Comparison of ENCODE assay signal across 28 mouse cellular contexts in the genomic region with DNA sequence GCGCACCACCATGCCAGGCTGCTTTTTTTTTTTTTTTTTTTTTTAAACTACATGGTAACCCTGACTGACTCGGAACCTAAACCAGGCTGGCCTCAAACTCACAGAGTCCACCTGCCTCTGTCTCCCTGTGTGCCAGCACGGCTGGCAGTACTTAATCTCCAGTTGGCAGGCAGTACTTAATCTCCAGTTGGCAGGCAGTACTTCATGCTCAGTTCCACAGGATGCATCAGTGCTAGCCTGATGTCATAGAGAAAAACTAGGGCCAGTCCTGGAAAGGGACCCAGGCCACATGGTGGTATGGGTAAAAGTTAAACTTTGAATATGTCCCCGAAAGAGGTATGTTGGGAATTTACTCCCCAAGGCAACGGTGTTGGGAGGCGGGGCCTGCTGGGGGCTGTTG. TPM values are rescaled to one million over a fixed set of nuclear protein-coding genes. Genes with fewer than 3 reads are reported as not detected.
DNase-seq lines count a peak whose midpoint lies in the region; ATAC-seq lines count a peak whose summit lies in the region.
"Had no signal": no experiment of that assay in that cellular context is flagged by ENCODE, and none has a peak within 500 bp of the region (broad histone marks: within the 10 kb centered on the region; RNA-seq: fewer than 3 reads in every experiment).

No protein-coding gene starts in this region.

- WGBS in embryonic facial prominence, embryonic 13.5 days = 59% methylated on average over 6 of the region's 6 CpGs
- WGBS in embryonic facial prominence, embryonic 10.5 days = 74% methylated on average over 6 of the region's 6 CpGs
- WGBS in kidney, embryonic 16.5 days = 57% methylated on average over 6 of the region's 6 CpGs

- H3K36me3 ChIP-seq in embryonic facial prominence, embryonic 13.5 days = no peaks in the 10 kb centered on the region
- H3K36me3 ChIP-seq in embryonic facial prominence, embryonic 10.5 days (replicated peaks) = no peaks in the 10 kb centered on the region
- H3K36me3 ChIP-seq in kidney, embryonic 16.5 days (ENCODE audit: insufficient read depth, low read length) = no peaks in the 10 kb centered on the region
- H3K36me3 ChIP-seq: heart, embryonic 15.5 days; hindbrain, embryonic 13.5 days; stomach, embryonic 15.5 days had no signal

- no peaks in the 10 kb centered on the region for H3K9me3 ChIP-seq in embryonic facial prominence, embryonic 13.5 days
- no peaks in the 10 kb centered on the region for H3K9me3 ChIP-seq in embryonic facial prominence, embryonic 10.5 days
- H3K9me3 ChIP-seq in kidney, embryonic 16.5 days (ENCODE audit: low read length) = no peaks in the 10 kb centered on the region
- H3K9me3 ChIP-seq: forebrain, embryonic 13.5 days; heart, embryonic 15.5 days; hindbrain, embryonic 13.5 days; stomach, embryonic 15.5 days had no signal

- H3K27me3 ChIP-seq in embryonic facial prominence, embryonic 13.5 days = peaks cover 11% of the 10 kb centered on the region
- peaks cover 18% of the 10 kb centered on the region for H3K27me3 ChIP-seq in embryonic facial prominence, embryonic 10.5 days (replicated peaks; ENCODE audit: low read depth, poor library complexity, severe bottlenecking)
- no peaks in the 10 kb centered on the region for H3K27me3 ChIP-seq in kidney, embryonic 16.5 days (ENCODE audit: insufficient read depth, low read length)
- H3K27me3 ChIP-seq: heart, embryonic 15.5 days; Patski; stomach, embryonic 15.5 days had no signal

- H3K4me2 ChIP-seq in embryonic facial prominence, embryonic 13.5 days = no peak overlapping the region
- H3K4me2 ChIP-seq in kidney, embryonic 16.5 days (replicated peaks; ENCODE audit: low read depth, low read length) = no peak overlapping the region
- H3K4me2 ChIP-seq: forebrain, embryonic 13.5 days; heart, embryonic 15.5 days; hindbrain, embryonic 13.5 days; midbrain, embryonic 11.5 days; stomach, embryonic 15.5 days had no signal

- no peak for DNase-seq in embryonic facial prominence, embryonic 10.5 days (ENCODE audit: low spot score)
- DNase-seq in kidney, adult 8-10 months = no peak
- peak; percentile 51 for DNase-seq in brain, adult 2 months (ENCODE audit: low read depth, low spot score)
- no peak for DNase-seq in adrenal gland, postnatal 36 days
- no peak for DNase-seq in cerebellum, adult 9-11 months
- DNase-seq: adrenal gland, adult 2 months; cerebellum, adult 8-10 months; heart, postnatal 36 days; kidney, adult 18-20 months; left cerebral cortex, postnatal 4 days; liver, postnatal 0 days; right cerebral cortex, postnatal 14 days; thymus, postnatal 36 days had no signal

- H3K9ac ChIP-seq in embryonic facial prominence, embryonic 13.5 days = 0 out of 2 replicates have a peak overlapping the region, but pooled peaks have one; percentile 16
- no peak overlapping the region; the same call in 1 of the 2 replicates for H3K9ac ChIP-seq in kidney, embryonic 16.5 days (replicated peaks; ENCODE audit: low read length)
- H3K9ac ChIP-seq: heart, embryonic 15.5 days; hindbrain, embryonic 13.5 days; liver, postnatal 0 days; stomach, embryonic 15.5 days had no signal

- peaks cover 51% of the 10 kb centered on the region for H3K4me1 ChIP-seq in embryonic facial prominence, embryonic 13.5 days
- H3K4me1 ChIP-seq in embryonic facial prominence, embryonic 10.5 days = peaks cover 43% of the 10 kb centered on the region
- peaks cover 58% of the 10 kb centered on the region for H3K4me1 ChIP-seq in kidney, embryonic 16.5 days (ENCODE audit: insufficient read depth, low read length)

- H3K4me3 ChIP-seq in embryonic facial prominence, embryonic 13.5 days = no peak overlapping the region
- H3K4me3 ChIP-seq in embryonic facial prominence, embryonic 10.5 days = no peak overlapping the region
- H3K4me3 ChIP-seq in kidney, embryonic 16.5 days (ENCODE audit: low read length) = no peak overlapping the region
- H3K4me3 ChIP-seq: erythroblast, embryonic 14.5 days; forebrain, embryonic 13.5 days; heart, embryonic 15.5 days; hindbrain, embryonic 13.5 days; left cerebral cortex, adult 2 months; stomach, embryonic 15.5 days had no signal

- no peak for ATAC-seq in embryonic facial prominence, embryonic 13.5 days (ENCODE audit: insufficient number of reproducible peaks, insufficient read depth, low FRiP score, low TSS enrichment, low read depth)
- ATAC-seq in kidney, embryonic 16.5 days (ENCODE audit: low FRiP score, low TSS enrichment) = no peak
- peak; percentile 69 for ATAC-seq in megakaryocyte progenitor cell, adult 5-6 weeks (replicated peaks; ENCODE audit: poor library complexity)
- ATAC-seq: CD4-positive, CD25-positive, alpha-beta regulatory T cell, adult 4 months; forebrain, embryonic 13.5 days; liver, postnatal 0 days; lung, postnatal 0 days; Patski had no signal

- H3K27ac ChIP-seq in embryonic facial prominence, embryonic 13.5 days = peak overlapping the region; percentile 51
- H3K27ac ChIP-seq in embryonic facial prominence, embryonic 10.5 days (replicated peaks) = no peak overlapping the region
- peak overlapping the region; percentile 92; the same call in 1 of the 2 replicates for H3K27ac ChIP-seq in kidney, embryonic 16.5 days (ENCODE audit: low read length)
- H3K27ac ChIP-seq: forebrain, embryonic 13.5 days; heart, embryonic 15.5 days; hindbrain, embryonic 13.5 days; left cerebral cortex, adult 2 months; macrophage; stomach, embryonic 15.5 days had no signal

RNA-seq across cellular contexts. Expression of a gene that starts 3.5 kb away (rescaled TPM):
- 4.7 TPM in 2 replicates for polyA plus RNA-seq in embryonic facial prominence, embryonic 13.5 days (2015; fragmentation: Nextera tagmentation; extraction: Ambion mirVana)
- polyA plus RNA-seq in embryonic facial prominence, embryonic 10.5 days (2016; fragmentation: Nextera tagmentation; extraction: Ambion mirVana) = 1.5 and 2.2 TPM in 2 replicates
- 16.5 and 17.3 TPM in 2 replicates for polyA plus RNA-seq in kidney, embryonic 16.5 days (2015; fragmentation: Nextera tagmentation; extraction: Ambion mirVana)
- not detected in 2 replicates for total RNA-seq in megakaryocyte progenitor cell, adult 5-6 weeks (2015)
- total RNA-seq in megakaryocyte progenitor cell, adult 5-6 weeks (2017) = 0.07 TPM in 1 of 2 replicates, not detected in the other
- total RNA-seq in adrenal gland, postnatal 36 days (2021) = 1 to 10 TPM; 6.0 to 6.2 TPM
- total RNA-seq: common myeloid progenitor, adult 5-6 weeks had no signal

RNA-seq across cellular contexts. Expression of a gene that starts 15.3 kb away (rescaled TPM):
- polyA plus RNA-seq in embryonic facial prominence, embryonic 13.5 days (2015; fragmentation: Nextera tagmentation; extraction: Ambion mirVana) = 164 and 179 TPM in 2 replicates
- polyA plus RNA-seq in embryonic facial prominence, embryonic 10.5 days (2016; fragmentation: Nextera tagmentation; extraction: Ambion mirVana) = 231 and 251 TPM in 2 replicates
- polyA plus RNA-seq in kidney, embryonic 16.5 days (2015; fragmentation: Nextera tagmentation; extraction: Ambion mirVana) = 185 and 188 TPM in 2 replicates
- 47.6 and 50.3 TPM in 2 replicates for total RNA-seq in megakaryocyte progenitor cell, adult 5-6 weeks (2015)
- total RNA-seq in megakaryocyte progenitor cell, adult 5-6 weeks (2017) = 65.1 and 83.0 TPM in 2 replicates
- total RNA-seq in adrenal gland, postnatal 36 days (2021) = 100 to 1,000 TPM in 1 of 2 experiments, 10 to 100 TPM in 1; 89.6 to 120 TPM

RNA-seq across cellular contexts. Expression of a gene that starts 34.2 kb away (rescaled TPM):
- 3.8 and 4.7 TPM in 2 replicates for polyA plus RNA-seq in embryonic facial prominence, embryonic 13.5 days (2015; fragmentation: Nextera tagmentation; extraction: Ambion mirVana)
- 6.8 and 7.4 TPM in 2 replicates for polyA plus RNA-seq in embryonic facial prominence, embryonic 10.5 days (2016; fragmentation: Nextera tagmentation; extraction: Ambion mirVana)
- polyA plus RNA-seq in kidney, embryonic 16.5 days (2015; fragmentation: Nextera tagmentation; extraction: Ambion mirVana) = 3.7 and 4.4 TPM in 2 replicates
- 0.32 and 0.81 TPM in 2 replicates for total RNA-seq in megakaryocyte progenitor cell, adult 5-6 weeks (2015)
- total RNA-seq in megakaryocyte progenitor cell, adult 5-6 weeks (2017) = 1.5 and 2.8 TPM in 2 replicates
- 1 to 10 TPM in 1 of 2 experiments, under 1 TPM in 1; 0.92 to 1.4 TPM for total RNA-seq in adrenal gland, postnatal 36 days (2021)

RNA-seq across cellular contexts. Expression of a gene that starts 35.9 kb away (rescaled TPM):
- 74.5 and 79.5 TPM in 2 replicates for polyA plus RNA-seq in embryonic facial prominence, embryonic 13.5 days (2015; fragmentation: Nextera tagmentation; extraction: Ambion mirVana)
- polyA plus RNA-seq in embryonic facial prominence, embryonic 10.5 days (2016; fragmentation: Nextera tagmentation; extraction: Ambion mirVana) = 119 and 120 TPM in 2 replicates
- 77.7 and 82.1 TPM in 2 replicates for polyA plus RNA-seq in kidney, embryonic 16.5 days (2015; fragmentation: Nextera tagmentation; extraction: Ambion mirVana)
- 60.9 and 76.7 TPM in 2 replicates for total RNA-seq in megakaryocyte progenitor cell, adult 5-6 weeks (2015)
- 57.4 and 61.3 TPM in 2 replicates for total RNA-seq in megakaryocyte progenitor cell, adult 5-6 weeks (2017)
- 10 to 100 TPM; 22.9 to 23.7 TPM for total RNA-seq in adrenal gland, postnatal 36 days (2021)

RNA-seq across cellular contexts. Expression of a gene that starts 50.5 kb away (rescaled TPM):
- 3.1 and 4.5 TPM in 2 replicates for polyA plus RNA-seq in embryonic facial prominence, embryonic 13.5 days (2015; fragmentation: Nextera tagmentation; extraction: Ambion mirVana)
- 2.5 and 2.9 TPM in 2 replicates for polyA plus RNA-seq in embryonic facial prominence, embryonic 10.5 days (2016; fragmentation: Nextera tagmentation; extraction: Ambion mirVana)
- polyA plus RNA-seq in kidney, embryonic 16.5 days (2015; fragmentation: Nextera tagmentation; extraction: Ambion mirVana) = 14.8 and 15.7 TPM in 2 replicates
- 28.7 and 30.5 TPM in 2 replicates for total RNA-seq in megakaryocyte progenitor cell, adult 5-6 weeks (2015)
- 30.2 and 39.5 TPM in 2 replicates for total RNA-seq in megakaryocyte progenitor cell, adult 5-6 weeks (2017)
- 10 to 100 TPM in 1 of 2 experiments, 1 to 10 TPM in 1; 9.4 to 33.2 TPM for total RNA-seq in adrenal gland, postnatal 36 days (2021)
- polyA plus RNA-seq: erythroblast, embryonic 14.5 days had no signal
